Mouse (Mus musculus): ENCODE data around the gene C1qb. TPM values are rescaled to one million over a fixed set of nuclear protein-coding genes. Genes with fewer than 3 reads are reported as not detected.
A peak's percentile ranks its signal among the peaks of the same experiment; 100 is the strongest.

Gene C1qb
- polyA plus RNA-seq, 1 experiment from 2014 or later: 55.1 TPM

DNA sequence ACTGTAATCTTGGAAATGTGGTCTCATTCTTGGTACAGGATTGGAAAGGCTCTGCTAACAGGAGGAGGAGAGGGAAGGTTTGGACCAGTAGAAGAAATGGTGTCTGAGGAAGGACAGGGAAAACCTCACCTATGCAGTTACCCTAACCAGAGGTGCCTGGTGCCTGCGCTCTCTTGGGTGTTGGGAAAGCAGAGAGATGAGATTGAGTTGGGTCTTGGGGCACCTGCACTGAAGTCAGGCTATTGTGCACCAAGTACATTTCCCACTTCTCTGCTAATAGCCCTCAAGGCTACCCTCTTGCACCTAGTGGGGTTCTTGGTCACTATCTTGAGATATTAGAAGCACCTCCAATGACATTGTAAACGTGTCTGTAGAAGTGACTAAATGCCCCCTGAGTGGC lies 23.6 kb downstream of the C1qb start:
- H3K27ac ChIP-seq (ENCODE audit: low read length): no peak overlapping the region
- no peak overlapping the region for H3K9ac ChIP-seq (replicated peaks; ENCODE audit: low read depth)
- DNase-seq (ENCODE audit: low spot score) (no peak), ATAC-seq (no peak)
- whole genome bisulfite sequencing: 56% methylated on average over 2 of the region's 2 CpGs
- H3K9me3 ChIP-seq (ENCODE audit: low read length): no peaks in the 10 kb centered on the region
- H3K4me1 ChIP-seq (ENCODE audit: insufficient read depth, low read depth, low read length): no peaks in the 10 kb centered on the region
- no peak overlapping the region for H3K4me3 ChIP-seq (ENCODE audit: low read depth, low read length)
- no peaks in the 10 kb centered on the region for H3K36me3 ChIP-seq (ENCODE audit: insufficient read depth, low read length)
- no peak for TF ChIP-seq EP300 (IDR thresholded peaks at IDR 0.05)
- no peak for TF ChIP-seq CTCF (IDR thresholded peaks at IDR 0.05)
- no peak overlapping the region for H3K4me2 ChIP-seq (replicated peaks; ENCODE audit: low read depth, low read length)
- no peaks in the 10 kb centered on the region for H3K27me3 ChIP-seq (replicated peaks; ENCODE audit: insufficient read depth, low read length)

DNA sequence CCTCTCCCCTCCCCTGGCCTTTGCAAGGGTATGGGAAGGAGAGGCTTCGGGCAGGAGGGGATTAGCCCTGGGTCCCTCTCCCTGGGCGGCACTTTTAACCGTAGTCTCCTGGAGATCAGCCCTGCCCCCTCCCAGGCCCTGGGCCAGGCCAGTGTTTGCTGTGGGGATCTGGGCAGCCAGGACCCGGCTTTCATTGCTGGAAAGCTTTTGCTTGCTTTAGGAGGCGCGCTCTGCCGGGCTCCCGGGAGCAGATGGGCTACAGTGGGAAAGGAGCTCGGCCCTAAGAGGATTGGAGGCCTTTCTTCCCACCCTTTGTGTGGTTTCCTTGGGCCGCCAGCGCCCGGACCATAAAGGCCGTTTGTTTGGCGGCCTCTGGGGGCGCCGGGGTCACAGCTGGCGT lies 24.2 kb downstream of the C1qb start:
- TF ChIP-seq CTCF (IDR thresholded peaks at IDR 0.05): no peak
- TF ChIP-seq EP300 (IDR thresholded peaks at IDR 0.05): no peak
- 10% methylated on average over 17 of the region's 17 CpGs for WGBS
- DNase-seq (ENCODE audit: low spot score): no peak

DNA sequence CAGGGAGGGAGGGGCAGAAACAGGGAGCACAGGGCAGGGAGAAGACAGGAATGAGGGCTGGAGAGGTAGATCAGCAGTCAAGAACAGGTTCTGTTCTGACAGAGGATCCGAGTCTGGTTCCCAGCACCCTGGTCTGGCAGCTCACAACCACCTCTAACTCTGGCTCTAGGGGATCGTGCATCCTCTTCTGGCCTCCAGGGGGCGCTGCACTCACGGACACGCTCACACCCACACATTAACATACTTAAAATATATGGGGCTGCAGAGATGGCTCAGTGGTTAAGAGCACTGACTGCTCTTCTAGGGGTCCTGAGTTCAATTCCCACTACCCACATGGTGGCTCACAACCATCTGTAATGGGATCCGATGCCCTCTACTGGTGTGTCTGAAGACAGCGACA lies 26.0 kb downstream of the C1qb start:
- no peaks in the 10 kb centered on the region for H3K27me3 ChIP-seq (replicated peaks; ENCODE audit: insufficient read depth, low read length)
- DNase-seq (ENCODE audit: low spot score) (no peak), ATAC-seq (no peak)
- no peak overlapping the region for H3K4me2 ChIP-seq (replicated peaks; ENCODE audit: low read depth, low read length)
- TF ChIP-seq CTCF (IDR thresholded peaks at IDR 0.05): 0 out of 2 replicates have a peak, but pooled peaks have one; percentile 16
- TF ChIP-seq EP300 (IDR thresholded peaks at IDR 0.05): no peak
- no peaks in the 10 kb centered on the region for H3K36me3 ChIP-seq (ENCODE audit: insufficient read depth, low read length)
- H3K9me3 ChIP-seq (ENCODE audit: low read length): no peaks in the 10 kb centered on the region
- no peak overlapping the region for H3K4me3 ChIP-seq (ENCODE audit: low read depth, low read length)
- no peaks in the 10 kb centered on the region for H3K4me1 ChIP-seq (ENCODE audit: insufficient read depth, low read depth, low read length)
- no peak overlapping the region for H3K9ac ChIP-seq (replicated peaks; ENCODE audit: low read depth)
- H3K27ac ChIP-seq (ENCODE audit: low read length): no peak overlapping the region
- WGBS: 80% methylated on average over 7 of the region's 7 CpGs

More for the DNA sequence above, 24.2 kb downstream of the C1qb start:
- no peak overlapping the region for H3K4me3 ChIP-seq (ENCODE audit: low read depth, low read length)
- H3K4me2 ChIP-seq (replicated peaks; ENCODE audit: low read depth, low read length): no peak overlapping the region
- H3K9ac ChIP-seq (replicated peaks; ENCODE audit: low read depth): no peak overlapping the region
- H3K27ac ChIP-seq (ENCODE audit: low read length): no peak overlapping the region
- H3K9me3 ChIP-seq (ENCODE audit: low read length): no peaks in the 10 kb centered on the region
- H3K4me1 ChIP-seq (ENCODE audit: insufficient read depth, low read depth, low read length): no peaks in the 10 kb centered on the region
- no peak for ATAC-seq
- H3K36me3 ChIP-seq (ENCODE audit: insufficient read depth, low read length): no peaks in the 10 kb centered on the region
- H3K27me3 ChIP-seq (replicated peaks; ENCODE audit: insufficient read depth, low read length): no peaks in the 10 kb centered on the region

DNA sequence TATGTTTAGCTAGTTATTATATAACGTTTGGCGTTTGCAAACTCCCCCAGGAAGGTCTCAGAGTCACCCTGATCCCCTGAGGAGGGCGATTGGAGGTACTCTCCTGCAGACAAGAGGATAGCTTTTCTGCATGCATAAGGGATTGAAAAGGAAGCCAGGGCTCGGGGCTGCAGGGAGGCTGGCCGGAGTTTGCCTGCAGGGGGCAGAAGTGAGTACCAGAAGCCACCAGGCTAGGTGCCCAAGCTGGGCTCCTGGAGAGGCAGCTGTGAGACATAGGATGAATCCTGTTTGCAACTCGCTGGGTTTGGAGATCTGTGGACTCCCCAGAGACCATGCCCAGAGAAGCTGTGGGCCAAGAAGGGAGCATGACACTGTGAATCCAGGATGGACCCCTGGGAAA lies 30.9 kb downstream of the C1qb start:
- H3K27ac ChIP-seq (ENCODE audit: low read length): no peak overlapping the region
- H3K9ac ChIP-seq (replicated peaks; ENCODE audit: low read depth): no peak overlapping the region
- no peaks in the 10 kb centered on the region for H3K4me1 ChIP-seq (ENCODE audit: insufficient read depth, low read depth, low read length)
- H3K9me3 ChIP-seq (ENCODE audit: low read length): no peaks in the 10 kb centered on the region
- H3K4me2 ChIP-seq (replicated peaks; ENCODE audit: low read depth, low read length): no peak overlapping the region
- H3K36me3 ChIP-seq (ENCODE audit: insufficient read depth, low read length): no peaks in the 10 kb centered on the region
- WGBS: 31% methylated on average over 6 of the region's 6 CpGs
- ATAC-seq (no peak), DNase-seq (ENCODE audit: low spot score) (no peak)
- H3K4me3 ChIP-seq (ENCODE audit: low read depth, low read length): no peak overlapping the region
- H3K27me3 ChIP-seq (replicated peaks; ENCODE audit: insufficient read depth, low read length): no peaks in the 10 kb centered on the region
- TF ChIP-seq EP300 (IDR thresholded peaks at IDR 0.05): no peak
- peak; percentile 40 for TF ChIP-seq CTCF (IDR thresholded peaks at IDR 0.05)

DNA sequence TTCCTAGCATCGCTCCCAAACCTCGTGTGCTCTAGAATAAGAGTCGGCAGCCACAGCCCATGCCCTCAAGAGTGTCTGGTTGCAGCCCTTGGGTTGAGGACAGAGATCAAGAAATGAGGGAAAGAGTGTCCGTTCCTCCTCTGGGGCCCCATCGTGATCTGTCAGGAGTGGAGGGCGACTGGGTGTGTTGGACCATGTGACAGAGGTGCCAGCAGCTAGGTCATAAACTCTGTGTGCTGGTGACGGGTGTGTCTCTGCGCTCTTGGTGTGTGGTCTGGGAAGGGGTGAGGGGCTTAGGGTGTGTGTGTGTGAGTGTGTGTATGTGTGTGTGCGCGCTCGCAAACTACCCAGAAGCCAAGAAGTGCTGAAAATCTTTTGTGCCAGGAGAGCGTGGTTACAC lies 33.0 kb downstream of the C1qb start:
- H3K27ac ChIP-seq (ENCODE audit: low read length): no peak overlapping the region

DNA sequence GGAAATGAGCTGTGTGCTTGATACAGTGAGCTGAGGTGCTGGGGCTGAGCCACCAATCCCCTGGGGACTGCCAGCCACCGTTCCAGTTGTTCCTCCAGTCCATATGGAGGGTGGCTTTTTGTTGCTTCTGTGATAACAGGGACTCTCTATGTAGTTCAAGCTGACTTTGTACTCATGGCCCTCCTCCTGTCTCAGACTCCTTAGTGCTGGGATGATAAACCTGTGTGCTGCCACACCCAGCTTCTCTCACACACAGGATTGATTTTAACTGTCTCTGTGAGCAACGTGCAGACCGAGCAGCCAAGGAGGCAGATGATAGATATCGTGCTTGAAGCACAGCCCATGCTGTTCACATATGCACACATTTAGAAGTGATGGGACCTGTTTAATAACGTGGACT lies 33.9 kb downstream of the C1qb start:
- Histone ChIP-seq H3K4me2 (replicated peaks; ENCODE audit: low read depth, low read length) (no peak overlapping the region), H3K27me3 (replicated peaks; ENCODE audit: insufficient read depth, low read length) (no peaks in the 10 kb centered on the region), H3K9ac (replicated peaks; ENCODE audit: low read depth) (no peak overlapping the region), H3K36me3 (ENCODE audit: insufficient read depth, low read length) (no peaks in the 10 kb centered on the region), H3K27ac (ENCODE audit: low read length) (no peak overlapping the region), H3K4me3 (ENCODE audit: low read depth, low read length) (no peak overlapping the region), H3K9me3 (ENCODE audit: low read length) (no peaks in the 10 kb centered on the region), H3K4me1 (ENCODE audit: insufficient read depth, low read depth, low read length) (no peaks in the 10 kb centered on the region)
- no peak for ATAC-seq
- TF ChIP-seq CTCF (IDR thresholded peaks at IDR 0.05): no peak
- TF ChIP-seq EP300 (IDR thresholded peaks at IDR 0.05): no peak
- 57% methylated on average over 5 of the region's 5 CpGs for WGBS
- no peak for DNase-seq (ENCODE audit: low spot score)

More for the DNA sequence above, 33.0 kb downstream of the C1qb start:
- 60% methylated on average over 12 of the region's 12 CpGs for WGBS
- Histone ChIP-seq H3K9me3 (ENCODE audit: low read length) (no peaks in the 10 kb centered on the region), H3K4me3 (ENCODE audit: low read depth, low read length) (no peak overlapping the region), H3K36me3 (ENCODE audit: insufficient read depth, low read length) (no peaks in the 10 kb centered on the region), H3K4me2 (replicated peaks; ENCODE audit: low read depth, low read length) (no peak overlapping the region), H3K4me1 (ENCODE audit: insufficient read depth, low read depth, low read length) (no peaks in the 10 kb centered on the region), H3K27me3 (replicated peaks; ENCODE audit: insufficient read depth, low read length) (no peaks in the 10 kb centered on the region), H3K9ac (replicated peaks; ENCODE audit: low read depth) (no peak overlapping the region)
- TF ChIP-seq EP300 (IDR thresholded peaks at IDR 0.05) (no peak), CTCF (IDR thresholded peaks at IDR 0.05) (no peak)
- DNase-seq (ENCODE audit: low spot score): no peak
- no peak for ATAC-seq

DNA sequence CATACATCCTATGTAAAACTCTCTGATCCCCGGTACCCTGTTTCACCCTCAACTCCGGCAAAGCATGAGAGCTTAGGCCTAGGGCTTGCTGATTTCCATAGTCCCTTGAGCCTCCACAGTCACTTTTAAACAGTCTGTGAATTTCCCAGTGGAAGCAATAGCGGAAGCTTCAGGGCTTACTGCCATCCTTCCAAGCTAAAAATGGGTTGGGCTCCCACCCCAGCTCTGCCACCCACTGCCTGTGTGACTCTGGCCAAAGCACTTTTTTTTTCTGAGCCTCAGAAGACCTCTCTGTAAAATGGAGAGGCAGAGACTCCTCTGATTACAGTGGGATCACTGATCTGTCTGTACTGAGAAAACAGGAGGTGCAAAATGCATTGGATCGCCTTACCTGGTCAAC lies 37.4 kb downstream of the C1qb start:
- H3K36me3 ChIP-seq (ENCODE audit: insufficient read depth, low read length): no peaks in the 10 kb centered on the region
- no peak overlapping the region for H3K9ac ChIP-seq (replicated peaks; ENCODE audit: low read depth)
- no peak overlapping the region for H3K27ac ChIP-seq (ENCODE audit: low read length)
- H3K9me3 ChIP-seq (ENCODE audit: low read length): no peaks in the 10 kb centered on the region
- no peak for TF ChIP-seq EP300 (IDR thresholded peaks at IDR 0.05)
- TF ChIP-seq CTCF (IDR thresholded peaks at IDR 0.05): no peak
- WGBS: 66% methylated on average over 4 of the region's 4 CpGs
- no peak for ATAC-seq
- no peak overlapping the region for H3K4me2 ChIP-seq (replicated peaks; ENCODE audit: low read depth, low read length)
- no peak for DNase-seq (ENCODE audit: low spot score)
- no peak overlapping the region for H3K4me3 ChIP-seq (ENCODE audit: low read depth, low read length)
- no peaks in the 10 kb centered on the region for H3K27me3 ChIP-seq (replicated peaks; ENCODE audit: insufficient read depth, low read length)
- no peaks in the 10 kb centered on the region for H3K4me1 ChIP-seq (ENCODE audit: insufficient read depth, low read depth, low read length)

Measured in lung, postnatal 0 days (tissue).